Mouse (Mus musculus) ES-E14 (cell line): ENCODE results near the gene Tox4. TPM values are rescaled to one million over a fixed set of nuclear protein-coding genes. Genes with fewer than 3 reads are reported as not detected.
A peak's percentile ranks its signal among the peaks of the same experiment; 100 is the strongest.

Experiments used
- DNase-seq: peaks from one replicate; pipeline ENCODE4 v3.0.0-alpha.2; 2013; ENCODE audit warnings: low read depth, low spot score
- H3K27ac ChIP-seq: 2 replicates; pipeline ENCODE4 v1.5.1; 2012; ENCODE audit warnings: low read depth, mild to moderate bottlenecking, low read length, moderate library complexity, mixed read lengths; ENCODE audit not compliant: poor library complexity, insufficient read depth, severe bottlenecking
- H3K36me3 ChIP-seq: 2 replicates; pipeline ENCODE4 v1.6.1; 2012; ENCODE audit warnings: mild to moderate bottlenecking, low read length, moderate library complexity, mixed read lengths; ENCODE audit not compliant: control insufficient read depth, poor library complexity, insufficient read depth, severe bottlenecking
- H3K4me1 ChIP-seq, 2 experiments: fragments of 150-350 bp in 1 of 2; sonication (generic) in 1 of 2; 2 replicates each; pipeline ENCODE4 v1.6.1; 2012; ENCODE audit warnings: low read length in 2 of 2, mild to moderate bottlenecking in 1 of 2, mixed read lengths in 1 of 2; ENCODE audit not compliant: control insufficient read depth in 2 of 2, insufficient read depth in 2 of 2, poor library complexity in 1 of 2
- H3K4me3 ChIP-seq, 2 experiments: fragments of 150-350 bp in 1 of 2; sonication (generic) in 1 of 2; 2 replicates each; pipeline ENCODE4 v1.5.1; 2012; ENCODE audit warnings: low read length in 2 of 2, low read depth in 1 of 2, mild to moderate bottlenecking in 1 of 2, mixed read lengths in 1 of 2; ENCODE audit not compliant: insufficient read depth in 1 of 2, poor library complexity in 1 of 2, severe bottlenecking in 1 of 2
- H3K9ac ChIP-seq: 2 replicates; pipeline ENCODE4 v1.6.1; 2012; ENCODE audit warnings: low read depth, mild to moderate bottlenecking, low read length, mixed read lengths; ENCODE audit not compliant: poor library complexity, insufficient read depth, severe bottlenecking
- H3K9me3 ChIP-seq: fragments of 150-350 bp; sonication (generic); 2 replicates; pipeline ENCODE4 v1.6.1; 2012; ENCODE audit warnings: low read depth, mild to moderate bottlenecking, low read length; ENCODE audit not compliant: control insufficient read depth, insufficient read depth
- CHD2 ChIP-seq: IDR thresholded peaks from 2 replicates; pipeline ENCODE4 v1.6.1; 2014; ENCODE audit warnings: mild to moderate bottlenecking, low read depth, low read length, inconsistent platforms
- HCFC1 ChIP-seq: IDR thresholded peaks from 2 replicates; pipeline ENCODE4 v1.6.1; 2012; ENCODE audit warnings: low read length, inconsistent platforms, borderline replicate concordance; ENCODE audit not compliant: insufficient read depth
- MAFK ChIP-seq: IDR thresholded peaks from 2 replicates; pipeline ENCODE4 v1.6.1; 2014; ENCODE audit warnings: mild to moderate bottlenecking, low read depth, low read length, inconsistent platforms; ENCODE audit not compliant: insufficient read depth
- ZC3H11A ChIP-seq: IDR thresholded peaks from 2 replicates; pipeline ENCODE4 v1.6.1; 2012; ENCODE audit warnings: low read depth, mild to moderate bottlenecking, inconsistent platforms, low read length, borderline replicate concordance
- ZNF384 ChIP-seq: IDR thresholded peaks from 2 replicates; pipeline ENCODE4 v1.6.1; 2012; ENCODE audit warnings: low read depth, low read length, inconsistent platforms
- in situ Hi-C, 2 experiments: fragments of 600-800 bp; cut with MboI; formaldehyde crosslinking; loops; one replicate each; pipeline ENCODE4 v1.15.1; 2025; ENCODE audit warnings: low sequenced_read_pairs in 2 of 2, inconsistent platforms in 1 of 2; ENCODE audit not compliant: unreplicated experiment in 2 of 2
- total RNA-seq: library from RNA; depleted of rRNA; stranded (reverse); fragments of 300-350 nt; gene quantifications from 2 replicates; pipeline ENCODE4 v1.2.3, GENCODE M21; 2012

Gene Tox4
- total RNA-seq, 1 experiment = 21.3 TPM

DNA sequence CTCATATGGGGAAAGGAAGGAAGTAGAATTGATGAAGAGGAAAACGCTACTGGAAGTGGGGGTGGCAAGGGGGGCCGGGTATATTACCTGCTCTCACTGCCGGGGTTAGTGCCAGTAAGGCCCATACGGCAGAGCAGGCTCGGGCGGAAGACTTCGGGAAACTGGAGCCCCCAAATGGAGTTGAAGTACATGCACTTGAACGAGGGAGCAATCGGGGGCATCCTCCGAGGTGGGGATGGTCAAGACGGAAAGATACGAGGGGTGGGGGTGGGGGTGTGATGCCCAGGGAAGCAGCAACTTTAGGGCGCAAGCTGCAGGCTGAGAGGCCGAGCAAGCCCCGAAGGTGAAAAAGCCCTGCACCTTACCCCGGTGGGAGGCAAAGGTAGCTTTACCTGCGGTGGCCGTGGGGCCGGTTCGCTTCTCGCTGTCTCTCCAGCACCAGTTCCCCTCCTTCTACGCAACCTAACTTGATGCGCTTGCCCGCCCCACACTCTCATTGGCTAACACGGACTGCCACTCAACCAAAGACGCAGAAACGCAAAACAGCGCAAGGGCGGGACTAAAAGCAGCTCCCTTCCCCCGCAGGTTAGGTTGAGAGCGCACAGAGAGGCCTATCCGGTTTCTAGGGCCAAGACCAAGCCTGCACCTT is 34.8 kb upstream of the Tox4 start:
- Histone ChIP-seq H3K27ac (peak overlapping the region; percentile 67), H3K4me3 (peak overlapping the region; percentile 90 to 96), H3K4me1 (peaks cover 0 to 2% of the 10 kb centered on the region in 2 experiments; a peak in 1 of 4 replicates), H3K9ac (peak overlapping the region; percentile 85), H3K36me3 (no peaks in the 10 kb centered on the region), H3K9me3 (no peaks in the 10 kb centered on the region)
- DNase-seq = peak; percentile 99
- TF ChIP-seq ZNF384 (no peak), ZC3H11A (no peak), CHD2 (peak; percentile 95), HCFC1 (peak; percentile 65; the same call in 1 of the 2 replicates), MAFK (no peak)
- in situ Hi-C loops = no loop called here

DNA sequence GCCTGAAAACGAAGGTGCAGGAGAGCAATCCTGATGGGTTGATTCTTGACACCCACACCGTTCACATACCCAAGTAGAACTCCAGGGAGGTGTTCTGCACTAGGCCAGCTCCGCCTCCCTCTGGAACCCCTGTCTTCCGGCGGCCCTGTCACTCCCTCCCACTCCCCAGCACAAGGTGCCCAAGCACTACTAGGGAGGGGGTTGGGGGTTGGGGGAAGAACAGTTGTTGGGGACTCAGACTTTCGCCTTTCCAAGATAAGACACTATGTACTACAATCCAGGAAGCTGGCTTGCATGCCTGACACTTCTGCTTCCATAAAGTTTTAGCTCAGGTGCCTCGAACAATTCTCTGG is 34.3 kb upstream of the Tox4 start:
- Histone ChIP-seq H3K9me3 (no peaks in the 10 kb centered on the region), H3K4me3 (peak overlapping the region; percentile 72 to 90), H3K4me1 (peaks cover 0 to 2% of the 10 kb centered on the region in 2 experiments; a peak in 1 of 4 replicates), H3K9ac (peak overlapping the region; percentile 80), H3K27ac (peak overlapping the region; percentile 67; the same call in 1 of the 2 replicates), H3K36me3 (no peaks in the 10 kb centered on the region)
- no peak for DNase-seq
- no peak for TF ChIP-seq MAFK
- TF ChIP-seq CHD2 = no peak
- TF ChIP-seq ZNF384 = no peak
- no peak for TF ChIP-seq ZC3H11A
- no peak for TF ChIP-seq HCFC1
- in situ Hi-C loops = no loop called here

DNA sequence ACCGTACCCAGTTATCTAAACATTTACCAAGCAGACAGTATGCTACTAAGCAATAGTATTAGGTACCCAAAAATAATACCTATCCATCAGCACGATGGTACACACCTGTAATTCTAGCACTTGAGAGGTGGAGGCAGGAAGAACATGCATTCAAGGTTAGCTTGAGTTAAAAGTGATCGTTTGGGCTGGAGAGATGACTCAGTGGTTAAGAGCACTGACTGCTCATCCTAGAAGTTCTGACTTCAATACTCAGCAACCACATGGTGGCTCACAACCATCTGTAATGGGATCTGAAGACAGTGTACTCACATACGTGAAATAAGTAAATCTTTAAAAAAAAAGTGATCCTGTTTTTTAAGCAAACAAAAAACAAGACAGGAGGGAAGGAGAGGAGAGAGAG is 32.8 kb upstream of the Tox4 start:
- no peak overlapping the region for H3K4me3 ChIP-seq
- H3K9ac ChIP-seq = no peak overlapping the region
- no peaks in the 10 kb centered on the region for H3K36me3 ChIP-seq
- no peaks in the 10 kb centered on the region for H3K9me3 ChIP-seq
- peaks cover 0 to 2% of the 10 kb centered on the region in 2 experiments; a peak in 1 of 4 replicates for H3K4me1 ChIP-seq
- in situ Hi-C loops = no loop called here
- TF ChIP-seq HCFC1 (no peak), ZC3H11A (no peak), MAFK (no peak), ZNF384 (no peak), CHD2 (no peak)
- no peak for DNase-seq
- H3K27ac ChIP-seq = no peak overlapping the region

DNA sequence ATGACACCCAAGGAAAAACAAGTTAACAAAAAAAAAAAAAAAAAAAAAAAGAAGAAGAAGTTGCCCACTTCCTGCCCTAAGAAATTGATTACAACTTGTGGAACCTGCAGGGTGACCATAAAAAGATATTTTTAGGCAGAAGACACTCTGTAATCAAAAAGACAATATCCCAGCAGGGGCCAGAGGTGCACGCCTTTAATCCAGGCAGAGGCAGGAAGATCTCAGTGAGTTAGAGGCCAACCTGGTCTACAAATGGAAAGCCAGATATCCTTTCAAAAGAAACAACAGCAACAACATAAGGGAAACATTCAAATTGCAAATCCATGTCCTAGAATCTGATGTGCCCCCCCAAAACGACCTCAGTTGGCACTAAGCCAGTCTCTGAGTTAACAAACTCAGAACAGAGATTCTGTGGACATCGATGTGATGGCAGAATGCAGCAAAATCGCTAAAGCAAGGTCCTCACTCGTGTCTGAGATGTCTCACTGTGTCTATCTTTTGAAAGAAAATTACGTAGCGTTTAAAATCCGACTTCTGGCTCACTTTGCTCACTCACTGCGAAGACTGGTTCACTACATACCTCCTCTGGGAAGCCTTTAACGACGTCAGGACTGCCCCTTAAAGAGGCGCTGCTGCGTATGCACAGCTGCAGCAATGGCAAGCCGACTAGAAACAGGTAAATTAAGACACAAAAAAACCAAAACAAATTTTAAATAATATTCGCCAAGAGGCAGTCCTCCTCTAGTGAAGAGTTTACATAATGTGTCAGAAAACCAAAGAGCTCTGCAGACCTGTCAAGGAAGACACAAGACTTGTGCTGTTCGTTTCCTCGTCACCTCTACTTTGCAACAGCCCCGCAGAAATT is 22.4 kb upstream of the Tox4 start:
- in situ Hi-C loops = no loop called here
- peak overlapping the region; percentile 88; the same call in 1 of the 2 replicates for H3K27ac ChIP-seq
- H3K4me3 ChIP-seq = peak overlapping the region; percentile 95 to 96
- no peak for DNase-seq
- no peak for TF ChIP-seq CHD2
- TF ChIP-seq HCFC1 = no peak
- no peak for TF ChIP-seq MAFK
- TF ChIP-seq ZNF384 = no peak
- TF ChIP-seq ZC3H11A = no peak
- no peaks in the 10 kb centered on the region for H3K36me3 ChIP-seq
- peaks cover 3 to 5% of the 10 kb centered on the region in 2 experiments; a peak in 1 of 4 replicates for H3K4me1 ChIP-seq
- peak overlapping the region; percentile 95; the same call in 1 of the 2 replicates for H3K9ac ChIP-seq
- H3K9me3 ChIP-seq = no peaks in the 10 kb centered on the region
